Mouse (Mus musculus) hindbrain, embryonic 16.5 days (tissue): ENCODE data around the gene Ttyh3. TPM values are rescaled to one million over a fixed set of nuclear protein-coding genes. Genes with fewer than 3 reads are reported as not detected.
"Not testable (repeated sequence)": the region's sequence is repeated elsewhere in the genome, so short reads cannot be mapped to it uniquely, and the experiment has no call there.

Experiments used
- ATAC-seq: fragments of 200-750 bp; cut with Nextera tagmentation; 2 replicates; pipeline ENCODE4 v1.8.0; 2017; ENCODE audit warnings: moderate TSS enrichment, moderate library complexity
- H3K27ac ChIP-seq: fragments of 300-500 bp; sonication (generic); 2 replicates; pipeline ENCODE4 v1.5.1; 2014; ENCODE audit warnings: low read depth, mild to moderate bottlenecking, control low read depth, low read length, moderate library complexity
- H3K27me3 ChIP-seq: fragments of 300-500 bp; sonication (generic); replicated peaks from 2 replicates; pipeline ENCODE4 v1.6.1; 2014; ENCODE audit warnings: low read length; ENCODE audit not compliant: control insufficient read depth, insufficient read depth
- H3K36me3 ChIP-seq: fragments of 300-500 bp; sonication (generic); 2 replicates; pipeline ENCODE4 v1.6.1; 2014; ENCODE audit warnings: mild to moderate bottlenecking, low read length, moderate library complexity, mixed read lengths; ENCODE audit not compliant: control insufficient read depth, insufficient read depth
- H3K4me1 ChIP-seq: fragments of 300-500 bp; sonication (generic); 2 replicates; pipeline ENCODE4 v1.6.1; 2014; ENCODE audit warnings: low read depth, low read length; ENCODE audit not compliant: control insufficient read depth, insufficient read depth
- H3K4me2 ChIP-seq: fragments of 300-500 bp; sonication (generic); 2 replicates; pipeline ENCODE4 v1.6.1; 2014; ENCODE audit warnings: mild to moderate bottlenecking, low read length, control low read depth, moderate library complexity
- H3K4me3 ChIP-seq: fragments of 300-500 bp; sonication (generic); 2 replicates; pipeline ENCODE4 v1.5.1; 2014; ENCODE audit warnings: mild to moderate bottlenecking, low read length, control low read depth, moderate library complexity
- H3K9ac ChIP-seq: fragments of 300-500 bp; sonication (generic); 2 replicates; pipeline ENCODE4 v1.6.1; 2014; ENCODE audit warnings: low read depth, mild to moderate bottlenecking, control low read depth, low read length, moderate library complexity
- H3K9me3 ChIP-seq: fragments of 300-500 bp; sonication (generic); 2 replicates; pipeline ENCODE4 v1.6.1; 2014; ENCODE audit warnings: mild to moderate bottlenecking, low read length, moderate library complexity; ENCODE audit not compliant: control insufficient read depth
- WGBS: fragments of 180-500 bp; shearing (Covaris S2); extraction: QIAGEN DNeasy Blood & Tissue Kit; methylation state at CpG from one replicate; pipeline ENCODE4 v1.1.7; 2014; 5-methylcytosine and 5-hydroxymethylcytosine counted together
- polyA plus RNA-seq: library from polyadenylated mRNA; unstranded; fragments of >200 nt; fragmentation: Nextera tagmentation; extraction: Ambion mirVana; gene quantifications from 2 replicates; pipeline ENCODE4 v1.2.1, GENCODE M21; 2015

The Ttyh3 gene
- polyA plus RNA-seq, 1 experiment from 2014 or later: 56.0 TPM

DNA sequence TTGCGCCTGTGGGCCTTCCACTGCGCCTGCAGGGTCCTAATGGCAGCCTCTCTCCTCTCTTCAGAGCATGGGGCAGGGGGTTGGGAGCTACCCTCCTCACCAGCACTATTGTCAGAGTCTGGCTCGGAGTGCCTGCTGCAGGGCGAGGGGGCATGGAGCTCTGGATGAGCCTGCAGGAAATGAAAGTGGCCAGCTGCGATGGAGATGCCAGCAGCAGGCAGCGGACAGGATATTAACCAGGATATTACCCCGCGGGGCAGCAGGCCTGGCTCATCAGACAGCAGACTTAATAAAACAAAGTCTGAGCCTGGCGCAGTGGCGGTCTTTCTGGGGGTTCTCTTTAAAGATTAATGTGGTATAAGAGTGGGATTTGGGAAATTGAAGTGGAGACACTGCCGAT is 26.2 kb upstream of the Ttyh3 start:
- Histone ChIP-seq H3K27ac (no peak overlapping the region), H3K4me2 (no peak overlapping the region), H3K4me1 (no peaks in the 10 kb centered on the region), H3K9ac (no peak overlapping the region), H3K4me3 (no peak overlapping the region), H3K9me3 (no peaks in the 10 kb centered on the region), H3K36me3 (peaks cover 21% of the 10 kb centered on the region), H3K27me3 (no peaks in the 10 kb centered on the region)
- ATAC-seq: no peak
- 63% methylated on average over 11 of the region's 11 CpGs for WGBS

DNA sequence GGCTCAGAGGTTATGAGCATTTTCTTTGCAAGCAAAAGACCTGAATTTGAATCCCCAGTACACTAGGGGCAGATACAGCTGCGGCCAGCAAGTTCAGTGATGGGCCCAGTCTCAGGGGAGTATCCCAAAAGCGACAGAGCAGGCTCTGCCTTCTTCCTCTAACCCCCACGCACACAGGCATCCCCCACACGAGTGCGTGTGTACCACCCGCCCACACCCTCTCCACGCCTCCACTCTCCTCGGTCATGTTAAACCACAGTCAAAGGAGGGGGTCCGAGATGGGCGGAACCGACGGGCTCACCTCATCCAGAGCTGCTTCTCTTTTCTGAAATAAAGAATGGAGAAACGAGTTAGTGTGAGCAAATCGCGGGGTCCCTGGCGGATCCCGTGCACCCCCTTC is 25.2 kb upstream of the Ttyh3 start:
- Histone ChIP-seq H3K27ac (no peak overlapping the region), H3K36me3 (peaks cover 31% of the 10 kb centered on the region), H3K4me2 (no peak overlapping the region), H3K9ac (no peak overlapping the region), H3K9me3 (peaks cover 2% of the 10 kb centered on the region; the same call in 1 of the 2 replicates), H3K27me3 (no peaks in the 10 kb centered on the region), H3K4me3 (no peak overlapping the region), H3K4me1 (no peaks in the 10 kb centered on the region)
- ATAC-seq: no peak
- WGBS: 88% methylated on average over 17 of the region's 17 CpGs

DNA sequence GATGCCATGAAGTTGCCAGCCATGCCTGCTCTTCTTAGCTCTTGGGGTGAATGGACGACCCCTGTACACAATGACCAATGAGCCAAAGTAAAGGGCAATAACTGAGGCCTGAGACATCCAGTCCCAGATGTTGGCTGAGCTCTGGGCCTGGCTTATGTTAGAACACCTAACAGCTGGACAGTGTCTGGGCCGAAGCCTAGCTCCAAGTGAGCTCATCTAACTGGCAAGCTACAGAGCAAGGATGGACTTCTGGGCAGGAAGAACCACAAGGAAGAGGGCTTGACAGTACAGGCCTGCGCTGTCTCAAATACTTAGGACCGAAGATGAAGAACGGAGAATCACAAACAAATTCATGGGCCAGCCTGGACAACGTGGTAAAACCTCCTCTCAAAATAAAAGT is 23.8 kb upstream of the Ttyh3 start:
- not testable (repeated sequence) for H3K4me2 ChIP-seq

DNA sequence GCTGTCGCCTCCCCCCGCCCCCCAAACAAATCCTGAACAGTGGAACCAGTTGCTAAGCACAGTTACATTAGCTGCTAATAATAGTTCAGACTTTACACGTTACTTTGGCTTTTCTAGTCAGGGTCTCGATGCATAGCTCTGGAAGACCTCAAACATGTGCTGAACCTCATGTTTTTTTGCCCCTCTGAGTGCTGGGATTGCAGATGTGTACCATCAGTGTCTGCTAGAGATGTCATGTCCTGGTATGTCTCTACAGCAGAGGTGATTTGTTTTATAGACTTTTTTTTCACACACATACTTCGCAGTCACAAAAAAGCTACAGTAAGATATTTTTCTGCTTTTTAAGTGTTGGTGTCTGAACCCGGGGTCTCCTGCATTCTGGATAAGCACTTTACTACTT is 23.3 kb upstream of the Ttyh3 start:
- WGBS: 89% methylated on average over 6 of the region's 6 CpGs
- Histone ChIP-seq H3K27me3 (no peaks in the 10 kb centered on the region), H3K9ac (no peak overlapping the region), H3K4me2 (no peak overlapping the region), H3K27ac (no peak overlapping the region), H3K9me3 (peaks cover 5% of the 10 kb centered on the region; the same call in 1 of the 2 replicates), H3K4me3 (no peak overlapping the region), H3K4me1 (no peaks in the 10 kb centered on the region), H3K36me3 (peaks cover 33% of the 10 kb centered on the region)
- ATAC-seq: no peak

More for the DNA sequence above, 23.8 kb upstream of the Ttyh3 start:
- H3K4me3 ChIP-seq, H3K9me3 ChIP-seq, H3K27me3 ChIP-seq, ATAC-seq, H3K9ac ChIP-seq, H3K27ac ChIP-seq, H3K4me1 ChIP-seq: not testable (repeated sequence)
- WGBS: 90% methylated on average over 6 of the region's 6 CpGs
- H3K36me3 ChIP-seq: peaks cover 35% of the 10 kb centered on the region

DNA sequence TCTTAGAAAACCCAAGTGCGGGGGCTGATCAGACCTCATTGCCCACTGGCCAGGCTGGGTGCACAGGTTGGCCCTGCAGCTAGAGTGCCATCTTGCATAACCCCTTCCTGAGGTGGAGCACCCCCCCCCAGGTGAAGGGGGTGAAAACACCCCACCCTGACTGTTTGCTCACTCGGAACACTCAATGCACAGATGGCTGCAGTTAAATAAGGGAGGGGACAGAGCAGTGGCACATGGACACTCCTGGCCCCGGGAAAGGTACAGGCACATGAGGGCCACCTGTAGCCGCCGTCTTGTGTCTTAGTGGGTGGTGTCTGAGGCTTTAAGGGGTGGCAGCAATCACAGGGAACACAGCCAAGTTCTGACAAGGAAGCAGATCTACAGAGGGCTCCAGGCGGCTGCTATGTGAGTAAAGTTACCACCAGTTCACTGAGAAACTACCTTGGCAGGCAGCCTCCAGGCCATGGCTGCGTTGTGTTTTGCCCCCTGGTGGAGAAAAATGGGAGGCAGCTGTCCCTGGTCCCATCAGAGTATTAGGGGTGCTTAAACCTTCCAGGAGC is 14.9 kb upstream of the Ttyh3 start:
- H3K4me2 ChIP-seq: no peak overlapping the region
- H3K27ac ChIP-seq: peak overlapping the region; percentile 9; the same call in 1 of the 2 replicates
- H3K9ac ChIP-seq: no peak overlapping the region
- no peak for ATAC-seq
- no peaks in the 10 kb centered on the region for H3K27me3 ChIP-seq
- WGBS: 51% methylated on average over 7 of the region's 7 CpGs
- no peak overlapping the region for H3K4me3 ChIP-seq
- peaks cover 16% of the 10 kb centered on the region for H3K4me1 ChIP-seq
- H3K36me3 ChIP-seq: peaks cover 8% of the 10 kb centered on the region
- H3K9me3 ChIP-seq: 0 out of 2 replicates have a peak, but pooled peaks cover under 1% of the 10 kb centered on the region

DNA sequence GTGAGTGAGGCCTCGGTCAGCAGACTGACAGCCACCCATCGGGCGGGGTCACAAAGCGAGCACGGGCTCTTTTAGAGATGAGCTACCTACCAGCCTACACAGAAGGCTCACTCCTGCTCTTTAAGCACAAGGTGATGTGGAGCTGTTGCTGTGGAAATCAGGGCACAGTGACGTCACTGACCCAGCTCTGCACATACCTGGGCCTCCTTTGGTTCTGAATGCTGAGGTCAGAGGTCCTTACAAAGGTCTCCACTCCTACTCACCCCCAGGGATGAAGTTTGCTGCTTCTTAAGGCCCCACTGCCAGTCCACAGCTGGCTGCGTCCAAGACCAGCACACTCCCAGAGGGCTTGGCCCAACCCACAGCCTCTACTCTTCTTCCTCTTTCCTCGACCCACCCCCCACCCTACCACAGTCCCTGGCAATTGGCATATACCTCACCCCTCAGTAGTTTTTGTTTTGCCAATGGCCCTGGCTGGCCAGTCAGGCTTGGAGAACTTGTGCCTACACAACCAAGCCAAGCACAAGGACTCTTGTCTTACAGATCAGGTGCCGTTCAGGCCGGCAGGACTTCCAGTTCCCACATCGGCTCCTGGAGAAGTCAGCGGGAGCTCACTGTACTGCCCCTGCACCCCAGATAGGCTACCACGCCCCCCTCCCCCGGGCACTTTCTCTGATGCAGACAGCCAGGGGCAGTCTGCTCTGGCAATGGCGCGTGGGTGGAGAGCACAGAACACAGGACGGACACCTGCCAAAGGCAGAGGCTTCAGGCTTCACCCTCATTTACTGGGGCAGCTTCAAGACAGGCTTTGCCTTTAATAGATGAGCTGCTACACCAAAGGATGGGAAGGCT is 14.1 kb upstream of the Ttyh3 start:
- Histone ChIP-seq H3K27ac (peak overlapping the region; percentile 31; the same call in 1 of the 2 replicates), H3K36me3 (peaks cover 6% of the 10 kb centered on the region), H3K4me3 (no peak overlapping the region), H3K9me3 (no peaks in the 10 kb centered on the region), H3K9ac (no peak overlapping the region), H3K4me2 (no peak overlapping the region), H3K4me1 (peaks cover 16% of the 10 kb centered on the region), H3K27me3 (no peaks in the 10 kb centered on the region)
- WGBS: 63% methylated on average over 17 of the region's 17 CpGs
- no peak for ATAC-seq

DNA sequence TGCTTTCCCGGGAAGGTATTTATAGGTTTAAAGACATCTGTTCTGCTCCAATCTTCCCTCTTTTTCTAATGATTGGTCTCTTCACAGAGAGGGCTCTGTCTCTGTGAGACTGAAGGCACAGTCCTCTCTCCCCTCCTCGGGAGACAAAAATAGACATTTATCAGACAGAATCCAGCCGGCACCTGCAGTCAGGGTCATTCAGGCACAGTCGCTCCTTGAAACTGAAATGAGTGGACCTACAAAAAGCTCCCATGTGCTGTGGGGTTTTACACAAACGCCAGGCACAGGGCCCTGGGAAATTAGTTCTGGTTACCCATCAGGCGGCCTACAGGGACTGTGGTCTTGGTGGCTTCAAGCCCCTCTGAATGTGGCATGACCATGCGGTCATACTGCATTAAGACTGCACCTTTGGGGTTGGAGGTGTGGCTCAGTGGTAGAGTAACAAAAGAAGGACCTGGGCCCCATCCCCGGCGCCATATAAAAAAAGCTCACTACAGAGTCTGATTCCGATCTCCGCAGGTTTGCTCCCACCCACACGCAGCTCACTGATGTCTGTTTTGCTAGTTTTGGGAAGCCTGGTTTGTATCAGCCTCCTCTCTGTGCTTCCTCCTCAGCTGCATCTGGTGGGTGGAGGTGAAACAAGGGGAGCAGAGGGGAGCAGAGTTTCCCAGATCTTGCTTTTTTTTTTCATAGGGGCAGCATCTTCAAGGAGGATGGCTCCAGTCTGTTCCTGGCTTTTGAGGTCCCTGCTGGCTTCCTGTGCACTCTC is 13.2 kb upstream of the Ttyh3 start:
- H3K27ac ChIP-seq: no peak overlapping the region
- H3K9ac ChIP-seq: no peak overlapping the region
- no peak overlapping the region for H3K4me3 ChIP-seq
- H3K36me3 ChIP-seq: peaks cover 4% of the 10 kb centered on the region
- no peak for ATAC-seq
- H3K27me3 ChIP-seq: no peaks in the 10 kb centered on the region
- H3K4me1 ChIP-seq: peaks cover 16% of the 10 kb centered on the region
- no peaks in the 10 kb centered on the region for H3K9me3 ChIP-seq
- H3K4me2 ChIP-seq: no peak overlapping the region
- WGBS: 56% methylated on average over 12 of the region's 12 CpGs

DNA sequence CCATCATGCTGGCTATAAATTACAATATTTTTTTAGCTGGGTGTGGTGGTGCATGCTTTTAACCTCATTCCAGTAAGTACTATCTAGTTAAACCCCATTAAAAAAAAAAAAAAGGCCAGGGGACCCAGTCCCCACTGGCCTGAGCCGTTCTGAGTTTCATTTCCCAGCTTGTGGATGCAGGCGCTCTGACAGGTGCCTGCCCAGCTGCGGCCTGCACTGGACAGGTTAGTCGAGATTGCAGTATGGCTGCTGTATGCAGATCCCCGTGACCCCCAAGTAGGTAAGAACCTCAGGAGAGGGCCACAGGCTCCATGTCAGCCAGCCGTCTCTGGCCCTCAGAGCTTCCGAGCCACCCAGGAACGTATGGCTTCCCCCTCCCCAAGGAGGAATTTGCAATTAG is 12.6 kb upstream of the Ttyh3 start:
- Histone ChIP-seq H3K9me3 (no peaks in the 10 kb centered on the region), H3K4me3 (no peak overlapping the region), H3K36me3 (peaks cover 4% of the 10 kb centered on the region), H3K4me1 (peaks cover 16% of the 10 kb centered on the region), H3K27me3 (no peaks in the 10 kb centered on the region), H3K27ac (no peak overlapping the region), H3K4me2 (no peak overlapping the region), H3K9ac (no peak overlapping the region)
- WGBS: 71% methylated on average over 8 of the region's 8 CpGs
- ATAC-seq: no peak

DNA sequence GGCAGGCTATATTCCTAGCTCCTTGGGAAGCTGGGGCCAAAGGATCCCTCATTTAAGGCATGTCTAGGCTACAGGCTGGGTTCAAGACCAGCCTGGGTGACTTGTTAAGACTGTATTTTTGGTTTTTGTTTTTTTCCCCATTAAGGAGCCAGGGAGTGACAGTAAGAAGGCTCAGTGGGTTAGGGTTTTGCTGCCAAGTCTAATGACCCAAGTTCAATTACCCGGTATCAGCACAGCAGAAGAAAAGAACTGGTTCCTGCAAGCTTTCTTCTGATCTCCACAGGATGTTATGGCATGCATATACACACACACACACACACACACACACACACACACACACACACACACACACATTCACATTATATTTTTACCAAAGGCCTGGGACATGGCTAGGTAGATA is 11.6 kb upstream of the Ttyh3 start:
- Histone ChIP-seq H3K9ac (no peak overlapping the region), H3K4me2 (no peak overlapping the region), H3K27me3 (no peaks in the 10 kb centered on the region), H3K4me1 (peaks cover 16% of the 10 kb centered on the region), H3K27ac (peak overlapping the region; percentile 79), H3K36me3 (no peaks in the 10 kb centered on the region), H3K9me3 (no peaks in the 10 kb centered on the region), H3K4me3 (no peak overlapping the region)
- ATAC-seq: no peak
- WGBS: 38% methylated on average over 1 of the region's 1 CpGs
